Mouse (Mus musculus) cerebellum, adult 11 months (tissue): ENCODE results near the gene Lrriq4.

Experiments used
- DNase-seq: peaks from one replicate; pipeline ENCODE4 v3.0.0; 2022

Gene Lrriq4

GRCm38 (mm10) chr3:30644207-30644606 lies at the start of gene Lrriq4:
Gene Lrriq4 (plus strand): TSS chr3:30644507.
- DNase-seq, result no peak

GRCm38 (mm10) chr3:30595111-30595832 lies 49.0 kb upstream of the Lrriq4 start:
- peak; percentile 55 for DNase-seq

GRCm38 (mm10) chr3:30597271-30597670 lies 47.0 kb upstream of the Lrriq4 start:
- no peak for DNase-seq

- peak; percentile 74 for DNase-seq
Observed at GRCm38 (mm10) chr3:30599711-30600545, 44.4 kb upstream of the Lrriq4 start, which contains the start of gene Actrt3. Gene Actrt3 (minus strand): TSS chr3:30599939.

GRCm38 (mm10) chr3:30600717-30601116 lies 43.6 kb upstream of the Lrriq4 start:
- DNase-seq, result peak; percentile 62

- DNase-seq, result peak; percentile 89
Observed at GRCm38 (mm10) chr3:30601175-30601574, 43.1 kb upstream of the Lrriq4 start.

- no peak for DNase-seq
Observed at GRCm38 (mm10) chr3:30601610-30602064, 42.7 kb upstream of the Lrriq4 start.

- DNase-seq, result peak; percentile 96
Observed at GRCm38 (mm10) chr3:30602065-30602739, 42.1 kb upstream of the Lrriq4 start, which contains the start of gene Mynn. Gene Mynn (plus strand): TSS chr3:30602065.

- no peak for DNase-seq
Observed at GRCm38 (mm10) chr3:30602740-30603098, 41.6 kb upstream of the Lrriq4 start.

- no peak for DNase-seq
Observed at GRCm38 (mm10) chr3:30603256-30603655, 41.1 kb upstream of the Lrriq4 start.

GRCm38 (mm10) chr3:30608999-30609398 lies 35.3 kb upstream of the Lrriq4 start:
- DNase-seq, result no peak

- DNase-seq, result no peak
Observed at GRCm38 (mm10) chr3:30610930-30611329, 33.4 kb upstream of the Lrriq4 start.

GRCm38 (mm10) chr3:30620132-30620531 lies 24.2 kb upstream of the Lrriq4 start:
- DNase-seq, result no peak

GRCm38 (mm10) chr3:30633681-30634080 lies 10.6 kb upstream of the Lrriq4 start:
- no peak for DNase-seq

- no peak for DNase-seq
Observed at GRCm38 (mm10) chr3:30635629-30636028, 8.7 kb upstream of the Lrriq4 start.

- no peak for DNase-seq
Observed at GRCm38 (mm10) chr3:30646761-30647160, 2.5 kb downstream of the Lrriq4 start.

- no peak for DNase-seq
Observed at GRCm38 (mm10) chr3:30647440-30648090, 3.3 kb downstream of the Lrriq4 start, which contains the start of gene Lrrc34. Gene Lrrc34 (minus strand): TSS chr3:30647869.

GRCm38 (mm10) chr3:30648466-30648865 lies 4.2 kb downstream of the Lrriq4 start:
- no peak for DNase-seq

GRCm38 (mm10) chr3:30650062-30650841 lies 5.9 kb downstream of the Lrriq4 start:
- DNase-seq, result no peak

GRCm38 (mm10) chr3:30655937-30656336 lies 11.6 kb downstream of the Lrriq4 start:
- DNase-seq, result no peak

- no peak for DNase-seq
Observed at GRCm38 (mm10) chr3:30658486-30658885, 14.2 kb downstream of the Lrriq4 start.

- no peak for DNase-seq
Observed at GRCm38 (mm10) chr3:30683190-30683589, 38.9 kb downstream of the Lrriq4 start.
